Mouse (Mus musculus): ENCODE measurements at regions not wholly inside any gene's neighbourhood (a gene's known extent, or its start where the extent isn't known, plus 50 kb on each side); places are given as distances from the start of the nearest gene placed in this dataset.
"Not testable (repeated sequence)": the region's sequence is repeated elsewhere in the genome, so short reads cannot be mapped to it uniquely, and the experiment has no call there.

GRCm38 (mm10) chr4:153157572-153157971 is 325.0 kb downstream of the Ajap1 start:
- DNase-seq = no peak

- DNase-seq = not testable (repeated sequence)
Measured at GRCm38 (mm10) chr4:153152923-153153322, 329.7 kb downstream of the Ajap1 start.

- DNase-seq = no peak
Measured at GRCm38 (mm10) chr4:153133147-153133546, 349.5 kb downstream of the Ajap1 start.

GRCm38 (mm10) chr4:153129345-153129744 is 353.3 kb downstream of the Ajap1 start:
- peak; percentile 40 for DNase-seq

GRCm38 (mm10) chr4:153128162-153128561 is 354.4 kb downstream of the Ajap1 start:
- DNase-seq = no peak

GRCm38 (mm10) chr4:153120480-153120879 is 362.1 kb downstream of the Ajap1 start:
- DNase-seq = no peak

- DNase-seq = no peak
Measured at GRCm38 (mm10) chr4:153119647-153120102, 362.9 kb downstream of the Ajap1 start.

GRCm38 (mm10) chr4:153118824-153119646 is 363.6 kb downstream of the Ajap1 start:
- DNase-seq = no peak

- no peak for DNase-seq
Measured at GRCm38 (mm10) chr4:153114998-153115397, 367.6 kb downstream of the Ajap1 start.

GRCm38 (mm10) chr4:153113577-153113976 is 369.0 kb downstream of the Ajap1 start:
- no peak for DNase-seq

GRCm38 (mm10) chr4:153110291-153110746 is 372.3 kb downstream of the Ajap1 start:
- DNase-seq = no peak

GRCm38 (mm10) chr4:153098591-153098990 is 384.0 kb downstream of the Ajap1 start:
- no peak for DNase-seq

GRCm38 (mm10) chr4:153097601-153098000 is 385.0 kb downstream of the Ajap1 start:
- no peak for DNase-seq

- no peak for DNase-seq
Measured at GRCm38 (mm10) chr4:153093129-153093528, 389.5 kb downstream of the Ajap1 start.

GRCm38 (mm10) chr4:153082166-153082565 is 400.4 kb downstream of the Ajap1 start:
- no peak for DNase-seq

- no peak for DNase-seq
Measured at GRCm38 (mm10) chr4:153074590-153074989, 408.0 kb downstream of the Ajap1 start.

GRCm38 (mm10) chr4:153070190-153070745 is 412.3 kb downstream of the Ajap1 start:
- no peak for DNase-seq

GRCm38 (mm10) chr4:153068484-153069033 is 414.1 kb downstream of the Ajap1 start:
- DNase-seq = no peak

- DNase-seq = no peak
Measured at GRCm38 (mm10) chr4:153064021-153064605, 418.5 kb downstream of the Ajap1 start.

GRCm38 (mm10) chr4:153063402-153063801 is 419.2 kb downstream of the Ajap1 start:
- DNase-seq = no peak

GRCm38 (mm10) chr4:153058152-153058551 is 424.5 kb downstream of the Ajap1 start:
- no peak for DNase-seq

GRCm38 (mm10) chr4:153023711-153024110 is 458.9 kb downstream of the Ajap1 start:
- no peak for DNase-seq

GRCm38 (mm10) chr4:153019211-153019610 is 463.4 kb downstream of the Ajap1 start:
- DNase-seq = no peak
